Mouse (Mus musculus): ENCODE measurements around the gene Gm37240. TPM values are rescaled to one million over a fixed set of nuclear protein-coding genes. Genes with fewer than 3 reads are reported as not detected.

The Gm37240 gene
- total RNA-seq, 1 experiment from 2014 or later: 0.93 TPM

DNA sequence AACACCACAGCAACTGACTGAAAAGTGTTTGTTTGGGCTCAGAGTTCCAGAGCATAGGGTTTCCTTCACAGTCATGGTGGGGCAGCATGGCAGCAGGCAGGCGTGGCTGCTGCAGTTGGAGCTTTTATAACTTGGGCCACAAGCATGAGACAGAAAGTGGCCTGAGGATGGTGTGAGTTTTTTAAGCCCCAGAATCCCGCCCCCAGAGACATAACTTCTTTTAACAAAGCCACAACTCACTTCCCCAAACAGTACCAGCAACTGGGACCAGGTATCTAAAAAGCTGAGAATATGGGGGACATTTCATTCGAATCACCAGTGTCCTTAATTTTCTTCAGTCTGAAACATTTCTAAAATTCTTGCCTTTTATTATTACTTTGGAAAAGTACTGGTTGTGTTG, 1049.3 kb downstream of the Gm37240 start:
- ATAC-seq (ENCODE audit: extremely low read depth, insufficient number of reproducible peaks, low FRiP score, poor library complexity, severe bottlenecking): no peak

DNA sequence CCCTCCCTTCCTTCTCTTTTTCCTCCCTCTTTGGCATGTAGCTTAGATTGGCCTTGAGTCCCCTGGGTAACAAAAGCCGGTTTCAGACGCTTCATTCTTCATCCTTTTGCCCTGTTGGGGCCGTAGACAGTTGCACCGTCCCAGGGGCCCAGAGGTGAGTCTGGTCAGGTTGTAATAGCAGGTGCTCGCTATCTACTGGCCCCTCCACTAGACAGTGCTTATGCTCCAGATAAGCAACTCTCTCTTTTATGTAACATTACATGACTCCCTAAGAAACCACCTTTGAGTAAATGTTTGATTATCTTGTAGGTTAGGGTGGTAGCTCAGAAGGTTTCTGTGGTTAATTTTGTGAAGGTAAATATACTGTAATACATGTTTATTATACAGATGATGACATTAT, 1051.3 kb downstream of the Gm37240 start:
- ATAC-seq (ENCODE audit: extremely low read depth, insufficient number of reproducible peaks, low FRiP score, poor library complexity, severe bottlenecking): no peak

DNA sequence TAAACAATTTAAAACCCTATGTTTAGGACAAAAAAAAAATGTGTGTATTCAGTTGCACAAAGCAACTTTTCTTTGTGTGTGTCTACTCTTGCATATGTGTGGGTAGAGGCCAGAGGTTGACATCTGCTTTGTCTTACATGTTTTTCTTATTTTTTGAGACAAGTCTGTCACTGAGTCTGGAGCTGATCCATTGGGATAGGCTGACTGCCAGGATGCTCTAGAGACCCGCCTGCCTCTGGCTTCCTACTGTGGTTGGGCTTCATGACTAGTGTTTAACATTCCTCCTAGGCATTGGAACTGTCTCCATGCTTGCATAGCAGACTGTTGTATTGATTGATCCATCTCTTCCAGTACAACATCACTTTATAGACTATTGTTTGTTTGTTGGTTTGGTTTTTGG, 1058.0 kb downstream of the Gm37240 start:
- ATAC-seq (ENCODE audit: extremely low read depth, insufficient number of reproducible peaks, low FRiP score, poor library complexity, severe bottlenecking): no peak

DNA sequence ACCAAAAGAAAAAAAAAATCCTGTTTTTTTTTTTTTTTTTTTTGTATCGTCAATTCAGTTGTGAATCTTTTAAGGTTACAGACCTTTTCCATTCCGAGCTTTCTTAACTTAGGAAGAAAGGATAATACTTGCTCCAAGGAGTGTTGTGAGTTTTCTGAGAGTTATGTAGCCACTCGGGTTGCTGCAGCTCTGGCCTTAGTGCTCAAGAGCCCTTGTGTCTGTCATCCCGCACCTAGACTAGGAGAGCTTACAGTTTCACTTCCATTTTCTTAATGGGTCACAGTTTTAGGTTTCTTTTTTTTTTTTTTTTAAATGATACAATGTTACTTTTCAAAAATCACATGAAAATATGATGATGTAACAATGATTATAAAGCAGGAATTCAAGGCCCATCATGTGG, 1059.7 kb downstream of the Gm37240 start:
- peak; percentile 65 for ATAC-seq (ENCODE audit: extremely low read depth, insufficient number of reproducible peaks, low FRiP score, poor library complexity, severe bottlenecking)

DNA sequence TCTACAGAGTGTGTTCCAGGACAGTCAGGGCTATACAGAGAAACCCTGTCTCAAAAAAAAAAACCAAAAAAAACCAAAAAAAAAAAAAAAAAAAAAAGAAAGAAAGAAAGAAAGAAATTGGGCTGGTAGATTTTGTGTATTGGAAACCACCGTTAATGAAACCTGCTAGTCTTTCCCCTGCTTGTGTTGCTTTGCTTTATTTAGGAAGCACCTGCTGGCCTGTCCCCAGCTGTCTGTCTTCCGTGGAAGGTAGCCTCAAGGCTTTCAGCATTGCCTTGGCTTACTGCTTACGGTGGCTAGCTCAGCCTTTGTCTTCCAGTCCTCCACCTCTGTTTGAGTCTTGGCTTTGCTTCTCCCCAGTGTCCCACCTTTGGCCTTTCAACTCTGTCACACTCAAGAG, 1060.4 kb downstream of the Gm37240 start:
- peak; percentile 28; the same call in 1 of the 2 replicates for ATAC-seq (ENCODE audit: extremely low read depth, insufficient number of reproducible peaks, low FRiP score, poor library complexity, severe bottlenecking)

DNA sequence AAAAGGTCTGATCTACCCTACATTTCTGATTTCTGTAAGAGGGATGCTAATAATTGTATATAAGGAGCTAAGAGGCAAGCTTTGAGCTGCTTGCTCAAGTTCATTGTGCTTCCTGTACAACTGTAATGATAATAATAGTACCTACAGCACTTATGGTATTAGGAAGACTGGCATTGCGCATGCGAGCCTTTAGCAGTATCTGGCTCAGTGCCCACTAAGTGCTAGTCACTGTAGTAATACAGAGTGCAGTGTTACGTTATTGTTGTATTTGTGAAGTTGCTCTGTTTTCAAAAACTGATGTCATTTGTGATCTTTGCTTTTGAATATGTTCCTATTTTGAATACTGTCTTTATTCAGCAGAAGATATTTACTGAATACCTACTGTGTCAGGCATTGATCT, 1060.9 kb downstream of the Gm37240 start:
- peak; percentile 48; the same call in 1 of the 2 replicates for ATAC-seq (ENCODE audit: extremely low read depth, insufficient number of reproducible peaks, low FRiP score, poor library complexity, severe bottlenecking)

DNA sequence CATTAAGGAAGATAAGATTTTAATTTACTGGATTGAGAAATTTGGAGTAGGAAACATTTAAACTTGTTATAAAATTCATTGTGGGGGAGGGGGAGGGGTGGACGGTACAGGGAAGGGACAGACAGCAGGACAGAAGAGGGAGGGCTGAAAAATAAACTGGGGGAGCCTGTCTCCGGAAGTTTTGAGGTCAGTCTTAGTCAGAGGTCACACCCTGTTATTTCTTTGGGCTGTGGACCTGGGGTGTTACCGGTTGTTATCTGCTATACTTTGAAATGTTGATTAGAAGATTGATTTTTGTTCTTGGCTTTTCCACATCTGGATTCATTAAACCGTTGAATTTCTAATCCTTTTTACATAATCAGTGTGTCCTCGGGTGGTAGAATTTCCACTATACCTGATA, 1061.3 kb downstream of the Gm37240 start:
- ATAC-seq (ENCODE audit: extremely low read depth, insufficient number of reproducible peaks, low FRiP score, poor library complexity, severe bottlenecking): no peak

DNA sequence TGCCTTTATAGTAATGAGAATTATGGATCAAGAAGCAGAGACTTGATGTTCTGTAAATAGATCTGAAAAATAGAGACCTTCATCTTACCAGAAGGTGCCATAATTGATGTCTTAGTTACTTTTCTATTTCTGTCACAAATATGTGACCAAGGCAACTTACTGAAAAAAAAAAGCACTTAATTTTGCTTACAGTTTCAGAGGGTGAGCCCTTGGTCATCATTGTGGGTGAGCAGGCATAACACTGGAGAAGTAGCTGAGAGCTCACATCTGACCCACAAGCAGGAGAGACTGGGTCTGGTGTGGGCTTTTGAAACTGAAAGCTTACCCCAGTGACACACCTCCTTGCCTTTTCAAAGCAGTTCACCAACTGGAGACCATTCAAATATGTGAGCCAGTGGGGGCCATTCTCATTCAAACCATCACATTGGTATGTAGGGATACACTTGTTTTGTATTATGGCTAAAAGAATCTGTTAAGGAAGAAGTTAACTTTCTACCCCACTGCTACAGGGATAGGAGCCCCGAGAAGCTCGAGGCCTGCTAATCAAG, 1066.6 kb downstream of the Gm37240 start:
- no peak for ATAC-seq (ENCODE audit: extremely low read depth, insufficient number of reproducible peaks, low FRiP score, poor library complexity, severe bottlenecking)

DNA sequence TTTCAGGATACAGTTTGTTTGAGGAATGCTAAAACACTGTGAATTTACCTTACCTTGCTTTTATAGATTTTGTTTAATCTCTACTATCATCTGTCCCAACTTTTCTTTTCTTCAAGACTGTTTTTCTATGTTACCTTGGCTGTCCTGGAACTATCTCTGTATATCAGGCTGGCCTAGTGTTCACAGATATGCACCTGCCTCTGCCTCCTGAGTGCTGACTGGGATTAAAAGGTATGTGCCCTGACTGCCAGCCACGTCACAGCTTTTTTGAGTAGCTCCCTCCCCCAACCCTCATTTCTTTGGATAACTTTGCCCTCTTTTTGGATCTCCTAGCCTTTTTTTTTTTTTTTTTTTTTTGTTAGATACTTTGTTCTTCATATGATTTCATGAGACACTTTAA, 1070.4 kb downstream of the Gm37240 start:
- no peak for ATAC-seq (ENCODE audit: extremely low read depth, insufficient number of reproducible peaks, low FRiP score, poor library complexity, severe bottlenecking)

DNA sequence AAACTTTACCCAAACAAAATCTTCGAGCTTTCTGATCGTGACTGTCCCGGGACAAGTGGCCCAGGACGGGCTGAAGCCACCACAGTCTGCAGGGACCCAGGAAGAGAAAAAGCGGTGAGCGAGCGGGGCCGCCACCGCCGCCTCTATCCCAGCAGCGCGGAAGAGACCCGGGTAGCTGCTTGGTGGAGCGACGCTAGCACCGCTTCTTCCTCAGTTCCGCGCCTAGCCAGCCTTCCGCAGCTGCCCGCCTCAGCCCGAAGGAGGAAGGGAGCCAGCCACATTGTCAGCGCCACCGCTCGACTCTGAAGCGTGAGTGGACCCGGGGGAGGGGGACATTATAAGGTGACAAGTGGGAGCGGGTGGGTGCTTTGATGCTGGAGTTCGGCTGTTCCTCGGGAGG, 1071.9 kb downstream of the Gm37240 start:
- ATAC-seq (ENCODE audit: extremely low read depth, insufficient number of reproducible peaks, low FRiP score, poor library complexity, severe bottlenecking): peak; percentile 25; the same call in 1 of the 2 replicates

DNA sequence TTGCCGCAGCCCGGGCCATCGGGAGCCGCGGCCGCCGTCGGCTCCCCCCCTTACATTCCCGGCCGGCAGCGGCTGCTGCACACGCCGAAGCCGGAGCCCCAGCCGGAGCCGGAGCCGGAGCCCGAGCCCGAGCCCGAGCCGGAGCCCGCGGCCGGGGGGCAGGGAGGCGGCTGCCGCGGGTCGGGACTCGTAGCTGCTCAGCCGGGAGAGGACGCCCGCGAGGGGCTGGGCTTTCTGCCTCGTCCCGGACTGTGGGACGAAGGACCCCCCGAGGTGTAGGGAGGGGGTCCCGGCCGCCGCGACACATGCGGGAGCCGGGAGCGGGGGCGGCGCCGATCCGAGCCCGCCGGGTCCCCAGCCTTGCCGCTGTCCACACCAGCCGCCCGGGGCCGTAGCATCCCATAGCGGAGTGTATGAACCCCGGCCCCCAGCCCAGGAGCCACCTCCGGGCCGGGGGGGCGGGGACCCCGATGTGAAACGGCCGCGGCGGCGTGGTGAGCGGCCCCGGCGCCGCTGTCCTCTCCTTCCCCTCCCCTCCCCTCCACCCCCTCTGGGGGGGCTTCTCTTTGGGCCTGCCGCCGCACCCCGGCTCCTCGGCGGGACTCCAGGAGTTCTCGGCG, 1072.4 kb downstream of the Gm37240 start, which contains the start of gene Fbxw7:
Gene Fbxw7 (plus strand): TSS at position 507 of the 620 bp plus-strand sequence.
- ATAC-seq (ENCODE audit: extremely low read depth, insufficient number of reproducible peaks, low FRiP score, poor library complexity, severe bottlenecking): no peak

DNA sequence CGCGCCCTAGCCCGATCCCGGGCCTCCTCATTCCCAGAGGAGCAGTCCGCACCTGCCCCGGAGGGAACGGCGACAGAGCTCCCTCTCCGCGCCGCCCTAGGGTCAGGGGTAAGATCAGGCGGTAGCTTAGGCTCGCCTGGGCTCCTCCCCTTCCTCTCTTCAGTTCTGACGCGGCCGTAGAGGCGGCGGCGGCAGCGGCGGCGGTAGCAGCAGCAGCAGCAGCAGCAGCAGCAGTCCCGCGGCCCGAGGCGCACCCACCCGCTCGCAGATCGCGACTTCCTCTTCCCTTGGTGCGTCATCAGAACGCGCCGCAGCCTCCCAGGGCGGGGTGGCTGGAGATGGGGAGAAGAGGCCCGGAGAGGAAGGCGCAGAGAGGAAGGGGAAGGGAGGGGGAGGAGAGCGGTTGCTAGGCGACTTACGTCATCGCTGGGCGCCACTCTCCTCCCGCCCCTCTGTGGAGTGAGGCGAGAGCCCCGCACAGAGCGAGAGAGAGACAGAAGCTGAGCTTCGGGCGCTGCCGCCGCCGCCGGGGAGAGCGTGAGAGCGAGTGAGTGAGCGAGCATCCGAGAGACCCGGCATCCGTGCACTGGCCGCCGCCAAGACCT, 1073.1 kb downstream of the Gm37240 start:
- ATAC-seq (ENCODE audit: extremely low read depth, insufficient number of reproducible peaks, low FRiP score, poor library complexity, severe bottlenecking): peak; percentile 95

DNA sequence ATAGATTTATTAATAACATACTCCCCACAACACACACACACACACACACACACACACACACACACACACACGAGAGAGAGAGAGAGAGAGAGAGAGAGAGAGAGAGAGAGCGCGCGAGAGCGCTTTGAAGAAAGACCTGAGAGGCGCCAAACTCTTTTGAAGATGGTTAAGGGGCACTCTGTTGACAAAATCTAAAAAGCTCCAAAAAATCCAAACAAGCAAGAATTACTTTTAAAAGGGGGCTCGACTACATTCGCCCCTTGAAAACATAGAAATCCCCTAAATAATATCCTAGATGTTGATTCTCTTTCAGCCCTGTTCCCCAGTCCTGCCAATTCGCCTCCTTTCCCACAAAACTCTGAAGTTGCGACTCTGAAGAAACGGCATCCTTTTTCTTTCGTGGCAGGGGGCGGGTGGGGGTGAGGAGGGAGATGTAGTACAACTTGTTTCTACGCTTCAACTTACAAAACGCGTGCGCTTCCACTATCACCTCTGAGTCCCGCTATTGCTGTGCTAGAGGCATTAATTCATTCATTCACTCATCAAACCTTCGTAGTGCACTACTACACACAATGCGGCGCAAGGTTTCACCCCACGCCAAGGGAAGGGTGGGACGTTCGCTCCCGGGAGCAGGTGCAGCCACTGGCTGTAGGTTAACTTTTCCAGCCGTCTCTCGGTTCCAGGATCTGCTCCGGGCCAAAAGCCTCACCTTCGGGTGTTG, 1073.7 kb downstream of the Gm37240 start:
- ATAC-seq (ENCODE audit: extremely low read depth, insufficient number of reproducible peaks, low FRiP score, poor library complexity, severe bottlenecking): no peak

DNA sequence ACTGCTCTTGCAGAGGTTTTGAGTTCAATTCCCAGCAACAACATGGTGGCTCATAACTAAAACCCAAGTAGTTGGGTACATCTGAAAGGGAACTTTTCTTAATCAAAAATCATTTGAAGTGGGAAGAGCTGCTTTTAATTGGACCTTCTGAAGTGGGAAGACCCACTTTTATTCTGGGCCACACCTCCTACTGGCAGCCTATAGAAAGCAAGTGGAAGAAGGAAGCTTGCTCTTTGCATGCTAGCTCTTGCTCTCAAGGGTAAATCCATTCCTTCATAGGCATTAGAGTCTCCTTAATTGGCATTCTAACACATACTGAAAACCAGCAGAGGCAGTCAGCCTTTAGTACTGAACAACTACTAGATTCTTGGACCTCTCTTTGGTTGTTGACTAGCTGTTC, 1076.5 kb downstream of the Gm37240 start:
- no peak for ATAC-seq (ENCODE audit: extremely low read depth, insufficient number of reproducible peaks, low FRiP score, poor library complexity, severe bottlenecking)

DNA sequence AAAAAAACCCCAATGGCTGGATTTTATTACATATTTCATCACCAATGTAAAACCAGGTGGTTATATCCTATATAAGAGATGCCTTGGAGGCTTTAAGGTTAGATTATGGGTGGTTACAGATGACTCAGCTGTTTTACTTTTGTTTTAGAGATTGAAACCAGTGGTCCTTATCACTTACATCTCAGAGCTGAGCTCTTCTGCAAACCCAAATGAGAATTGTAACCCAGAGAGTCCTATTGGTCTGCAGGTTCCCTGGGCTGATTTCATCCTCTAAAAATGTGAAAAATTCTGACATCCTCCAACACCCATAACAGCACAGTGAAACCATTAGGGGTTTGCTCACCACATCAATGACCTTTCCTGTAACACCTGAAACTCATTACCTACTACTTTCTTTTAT, 1078.4 kb downstream of the Gm37240 start:
- ATAC-seq (ENCODE audit: extremely low read depth, insufficient number of reproducible peaks, low FRiP score, poor library complexity, severe bottlenecking): no peak

DNA sequence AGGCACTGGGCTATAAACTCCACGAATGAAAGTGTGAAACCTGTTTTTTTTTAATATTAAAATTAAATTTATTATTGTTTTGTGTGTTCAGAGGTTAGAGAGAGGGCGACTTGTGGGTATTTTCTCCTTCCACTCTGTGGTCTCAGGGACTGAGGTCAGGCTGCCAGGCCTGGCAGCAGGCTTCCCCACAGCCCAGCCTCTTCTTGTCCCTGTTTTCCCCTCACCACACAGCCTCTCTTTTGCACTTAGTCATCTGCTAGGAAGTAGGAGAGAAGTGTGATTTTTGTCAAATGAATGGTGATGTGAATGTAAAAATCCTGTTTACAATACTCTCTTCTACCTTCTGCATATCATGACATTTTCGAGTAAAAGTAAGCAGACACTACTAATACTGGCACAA, 1079.5 kb downstream of the Gm37240 start:
- no peak for ATAC-seq (ENCODE audit: extremely low read depth, insufficient number of reproducible peaks, low FRiP score, poor library complexity, severe bottlenecking)

DNA sequence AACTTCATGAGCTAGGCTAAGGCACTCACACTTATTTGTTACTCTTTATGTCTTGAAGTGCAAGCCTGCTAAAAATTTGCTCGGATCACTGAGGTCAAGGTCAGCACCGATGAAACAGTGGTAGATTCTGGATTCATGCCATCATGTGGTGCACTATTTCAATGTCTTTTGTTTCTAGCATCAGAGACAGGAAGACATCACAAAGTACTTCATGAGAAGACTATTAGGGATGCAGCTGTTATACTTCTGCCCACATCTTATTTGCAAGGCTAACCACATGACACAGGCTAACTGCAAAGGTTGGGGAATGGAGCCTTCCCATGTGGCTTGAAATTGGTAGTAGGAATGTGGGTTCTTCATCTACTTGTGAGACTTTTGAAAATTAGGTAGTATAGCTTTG, 1081.1 kb downstream of the Gm37240 start:
- no peak for ATAC-seq (ENCODE audit: extremely low read depth, insufficient number of reproducible peaks, low FRiP score, poor library complexity, severe bottlenecking)

DNA sequence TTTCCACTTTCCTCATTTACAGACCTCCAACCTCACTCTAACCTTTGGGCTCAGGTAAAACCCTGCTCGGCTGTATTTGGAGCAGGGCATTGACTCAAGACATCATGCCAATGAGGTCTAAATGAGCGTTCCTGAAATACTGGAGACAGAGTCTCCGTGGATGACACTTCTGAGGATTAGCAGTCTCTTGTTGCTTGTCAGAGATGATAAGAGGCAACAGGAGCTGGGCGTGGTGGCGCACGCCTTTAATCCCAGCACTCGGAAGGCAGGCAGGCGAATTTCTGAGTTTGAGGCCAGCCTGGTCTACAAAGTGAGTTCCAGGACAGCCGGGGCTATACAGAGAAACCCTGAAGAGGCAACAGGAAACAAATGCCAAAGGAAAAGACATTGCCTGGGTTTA, 1083.3 kb downstream of the Gm37240 start:
- no peak for ATAC-seq (ENCODE audit: extremely low read depth, insufficient number of reproducible peaks, low FRiP score, poor library complexity, severe bottlenecking)

DNA sequence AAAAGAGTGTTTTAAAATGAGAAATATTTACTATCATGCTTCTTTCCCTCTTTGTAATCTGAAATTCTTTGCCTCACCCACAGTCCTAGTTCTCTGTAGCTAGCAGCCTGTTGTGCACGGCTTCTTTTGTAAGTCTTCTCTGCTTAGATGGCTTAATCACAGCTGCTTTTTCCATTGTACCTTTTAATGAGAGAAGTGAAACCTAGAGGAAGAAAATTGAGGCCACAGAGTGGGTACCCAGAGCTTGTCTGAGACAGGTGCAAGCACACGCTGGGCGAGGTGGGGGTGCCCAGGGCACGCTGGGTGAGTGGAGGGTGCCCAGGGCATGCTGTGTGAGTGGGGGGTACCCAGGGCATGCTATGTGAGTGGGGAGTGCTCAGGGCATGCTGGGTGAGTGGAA, 1099.4 kb downstream of the Gm37240 start:
- ATAC-seq (ENCODE audit: extremely low read depth, insufficient number of reproducible peaks, low FRiP score, poor library complexity, severe bottlenecking): no peak

DNA sequence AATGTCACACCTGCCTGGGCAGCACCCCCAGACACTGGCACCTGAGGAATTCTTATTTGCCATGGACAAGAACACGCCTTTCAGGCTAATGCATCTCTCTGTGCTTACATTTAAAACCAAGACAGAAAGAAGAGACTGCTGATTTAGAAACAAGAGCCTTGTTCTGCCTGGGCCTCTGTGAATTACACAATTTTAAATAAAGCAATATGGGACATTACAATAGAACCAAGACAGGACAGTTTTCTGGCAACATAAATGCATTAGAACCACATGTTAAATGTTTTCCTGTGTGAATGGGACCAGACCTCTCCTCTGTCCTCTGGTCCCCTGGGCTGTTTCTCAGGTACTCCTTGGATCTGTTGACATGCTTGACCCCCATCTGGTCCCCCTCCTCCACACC, 1111.2 kb downstream of the Gm37240 start:
- ATAC-seq (ENCODE audit: extremely low read depth, insufficient number of reproducible peaks, low FRiP score, poor library complexity, severe bottlenecking): no peak

Data from neutrophil, adult 5-6 weeks (primary cell).